Mouse (Mus musculus) WW6 (cell line): ENCODE measurements around the gene Dpp6.

Experiments used
- DNase-seq: peaks from one replicate; pipeline ENCODE4 v3.0.0-alpha.2; 2013; ENCODE audit warnings: low read depth, low spot score

Gene Dpp6

DNA sequence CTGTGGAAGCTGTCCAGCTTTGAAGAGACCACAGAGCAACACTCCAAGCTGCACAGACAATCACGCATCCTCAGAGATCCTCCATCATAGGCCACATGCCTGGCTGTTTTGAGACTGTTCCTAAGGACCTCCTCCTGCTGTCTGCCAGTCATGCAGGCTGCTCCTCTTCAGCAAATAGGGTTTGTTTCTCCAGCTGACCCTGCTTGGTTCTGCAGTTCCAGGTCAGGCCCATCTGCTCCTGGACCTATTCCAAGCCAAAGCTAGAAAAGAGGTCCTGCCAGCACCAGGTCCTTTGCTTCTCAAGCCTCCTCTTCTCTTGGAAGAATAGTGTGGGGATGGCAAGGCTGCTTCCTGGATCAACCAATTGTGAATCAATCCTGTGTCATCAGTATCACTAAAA is 556.9 kb downstream of the Dpp6 start:
- DNase-seq, result no peak

DNA sequence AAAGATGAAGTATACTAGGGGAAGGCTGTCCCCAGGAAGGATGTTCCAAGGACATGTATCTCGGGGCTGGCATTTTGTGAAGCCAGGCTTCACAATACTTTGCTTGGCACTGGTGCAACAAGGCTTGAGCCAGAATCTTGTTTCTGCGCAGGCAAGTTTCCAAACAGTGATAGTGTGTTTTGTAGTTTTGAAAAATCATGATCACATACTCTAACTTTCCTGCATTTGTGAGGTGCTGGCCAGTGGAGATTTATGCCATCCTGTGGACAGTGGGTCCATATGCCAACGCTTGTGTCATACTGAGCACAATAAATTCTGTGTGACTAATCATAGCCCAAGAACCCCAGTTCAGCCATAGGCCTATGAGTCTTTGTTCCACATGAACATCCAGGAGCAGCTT is 558.8 kb downstream of the Dpp6 start:
- no peak for DNase-seq

GRCm38 (mm10) chr5:27380656-27381385 is 563.8 kb downstream of the Dpp6 start:
- DNase-seq, result no peak

- DNase-seq, result no peak
Measured at GRCm38 (mm10) chr5:27398371-27398770, 581.4 kb downstream of the Dpp6 start.

DNA sequence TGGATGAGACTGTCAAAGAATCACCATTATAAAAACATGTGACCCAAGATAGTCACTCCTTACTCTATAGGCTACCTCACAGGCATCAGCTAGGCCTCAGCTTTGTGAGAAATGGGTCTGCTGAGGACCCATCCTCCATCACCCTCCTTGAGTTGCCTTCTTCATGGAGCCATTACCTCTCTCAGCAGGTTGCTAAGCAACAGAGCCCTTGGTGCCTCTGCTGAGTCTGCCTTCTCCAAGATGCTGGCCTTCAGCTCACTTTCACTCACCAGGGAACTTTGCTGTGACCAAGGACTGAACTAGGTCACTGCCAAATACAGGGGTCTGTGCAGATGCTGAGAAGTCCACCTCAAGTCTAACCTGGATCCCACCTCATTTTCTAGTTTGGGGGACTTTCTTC is 582.1 kb downstream of the Dpp6 start:
- no peak for DNase-seq

- DNase-seq, result no peak
Measured at GRCm38 (mm10) chr5:27402616-27403015, 585.6 kb downstream of the Dpp6 start.

GRCm38 (mm10) chr5:27408854-27409253 is 591.9 kb downstream of the Dpp6 start:
- DNase-seq, result no peak

GRCm38 (mm10) chr5:27413023-27413422 is 596.0 kb downstream of the Dpp6 start:
- no peak for DNase-seq

DNA sequence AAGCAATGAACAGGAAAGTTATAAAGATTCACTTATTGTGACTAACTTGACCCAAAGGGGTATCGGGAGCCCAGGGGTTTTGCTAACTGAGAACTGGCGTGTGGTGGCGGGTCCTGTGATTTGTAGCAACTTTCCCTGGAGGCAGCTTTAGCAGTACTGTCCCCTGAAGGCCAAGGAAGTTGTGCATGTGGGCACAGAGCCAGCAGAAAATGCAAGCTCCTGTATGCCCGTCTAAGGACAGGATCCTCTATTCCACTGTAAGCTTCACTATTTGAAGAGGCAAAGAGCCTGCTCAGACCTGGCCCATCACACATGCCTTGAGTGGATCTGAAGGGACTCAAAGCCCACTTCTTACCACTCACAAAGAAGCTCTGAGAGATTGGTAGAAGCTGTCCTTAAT is 598.5 kb downstream of the Dpp6 start:
- no peak for DNase-seq

GRCm38 (mm10) chr5:27416571-27416970 is 599.6 kb downstream of the Dpp6 start:
- no peak for DNase-seq

- DNase-seq, result no peak
Measured at GRCm38 (mm10) chr5:27417398-27417797, 600.4 kb downstream of the Dpp6 start.

- DNase-seq, result no peak
Measured at GRCm38 (mm10) chr5:27418856-27419255, 601.9 kb downstream of the Dpp6 start.

DNA sequence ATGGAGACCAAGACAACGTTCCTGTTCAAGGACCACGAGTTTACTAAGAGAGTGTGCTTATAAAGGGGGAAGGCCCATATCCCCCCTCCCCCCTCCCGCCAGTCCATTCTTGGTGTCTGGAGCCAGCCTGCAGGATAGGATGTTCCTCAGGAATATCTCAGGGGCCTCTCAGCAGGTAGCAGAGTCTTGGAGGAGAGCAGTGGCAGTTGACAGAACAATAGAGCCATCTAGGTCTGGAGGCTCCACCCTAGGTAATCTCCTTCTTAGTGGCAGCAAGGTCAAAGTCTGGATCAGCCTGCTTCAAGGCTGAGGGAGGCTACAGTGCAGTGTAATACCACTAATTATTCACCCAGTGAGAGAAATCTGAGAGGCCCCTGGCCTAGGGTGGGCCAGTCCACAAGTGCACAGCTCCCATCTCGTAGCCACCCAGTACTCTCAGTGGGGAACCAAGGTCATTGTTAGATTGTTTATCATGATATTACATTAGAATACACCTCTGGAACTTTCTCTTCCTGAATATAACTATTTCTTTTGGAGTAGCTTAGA is 604.2 kb downstream of the Dpp6 start:
- peak; percentile 52 for DNase-seq

- DNase-seq, result no peak
Measured at GRCm38 (mm10) chr5:27423766-27424165, 606.8 kb downstream of the Dpp6 start.

GRCm38 (mm10) chr5:27424484-27425080 is 607.6 kb downstream of the Dpp6 start:
- no peak for DNase-seq

DNA sequence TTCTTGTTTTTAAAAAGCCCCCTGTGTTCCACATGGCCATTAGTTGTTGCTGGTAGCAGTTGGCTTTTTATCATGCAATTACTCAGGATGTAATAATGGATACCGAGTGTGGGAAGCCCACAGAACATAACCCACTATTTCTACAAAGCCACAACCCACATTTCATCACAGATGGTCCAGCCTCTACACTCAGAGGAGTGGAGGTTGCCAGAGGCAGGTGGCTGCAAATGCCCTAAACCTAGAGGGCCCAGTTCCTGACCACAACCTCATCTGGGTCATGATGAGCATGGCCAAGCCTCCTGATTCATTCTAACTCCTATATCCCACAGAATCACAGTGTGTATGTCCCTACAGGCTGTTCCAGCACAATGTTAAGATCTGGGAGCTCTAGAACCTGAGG is 609.2 kb downstream of the Dpp6 start:
- no peak for DNase-seq

DNA sequence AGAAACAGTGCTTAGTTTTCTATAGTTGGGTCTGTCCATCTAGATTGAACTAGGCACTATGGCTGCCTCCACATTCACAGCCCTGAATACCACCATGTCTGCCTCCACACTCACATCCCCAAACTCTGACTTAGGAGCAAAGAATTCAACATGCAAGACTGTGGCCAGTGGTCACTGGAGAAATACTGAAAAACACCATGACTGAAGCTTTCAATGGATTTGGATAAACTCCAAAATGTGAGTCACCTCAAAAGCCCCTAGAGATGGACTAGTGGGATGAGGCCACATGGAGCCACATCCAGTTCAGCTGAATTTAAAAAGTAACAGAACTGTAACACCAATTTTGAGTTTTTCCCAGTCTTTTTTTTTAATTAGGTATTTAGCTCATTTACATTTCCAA is 616.6 kb downstream of the Dpp6 start:
- no peak for DNase-seq

DNA sequence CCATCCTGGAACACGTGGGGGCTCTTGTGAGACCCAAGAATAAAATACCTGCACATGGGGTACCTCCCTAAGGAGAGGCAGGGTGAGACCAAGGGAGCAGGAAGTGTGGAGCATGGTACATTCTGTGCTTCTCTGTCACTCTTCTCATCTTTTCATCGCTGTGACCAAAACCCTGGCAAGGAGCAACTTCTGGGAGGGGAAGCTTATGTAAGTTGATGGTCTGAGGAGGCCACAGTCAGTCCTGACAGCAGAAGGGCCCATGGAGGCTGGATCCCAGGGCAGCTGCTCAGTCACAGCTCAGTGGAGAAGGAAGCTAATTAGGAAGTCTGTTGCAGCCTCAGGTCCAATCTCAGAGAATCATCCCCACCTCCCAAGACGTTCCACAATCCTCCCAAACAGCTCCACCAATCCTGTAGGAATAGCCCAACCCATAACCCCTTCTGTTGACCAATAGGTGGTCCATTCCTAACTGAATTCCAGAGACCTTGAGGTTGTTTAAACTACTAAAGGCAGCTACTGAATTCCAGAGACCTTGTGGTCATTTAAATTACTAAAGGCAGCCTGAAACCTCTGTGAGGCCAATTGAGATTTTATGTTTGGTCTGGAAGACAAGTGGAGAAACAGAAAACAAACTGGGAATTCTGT is 636.3 kb downstream of the Dpp6 start:
- DNase-seq, result no peak

- peak; percentile 13 for DNase-seq
Measured at GRCm38 (mm10) chr5:27454386-27454785, 637.4 kb downstream of the Dpp6 start.

DNA sequence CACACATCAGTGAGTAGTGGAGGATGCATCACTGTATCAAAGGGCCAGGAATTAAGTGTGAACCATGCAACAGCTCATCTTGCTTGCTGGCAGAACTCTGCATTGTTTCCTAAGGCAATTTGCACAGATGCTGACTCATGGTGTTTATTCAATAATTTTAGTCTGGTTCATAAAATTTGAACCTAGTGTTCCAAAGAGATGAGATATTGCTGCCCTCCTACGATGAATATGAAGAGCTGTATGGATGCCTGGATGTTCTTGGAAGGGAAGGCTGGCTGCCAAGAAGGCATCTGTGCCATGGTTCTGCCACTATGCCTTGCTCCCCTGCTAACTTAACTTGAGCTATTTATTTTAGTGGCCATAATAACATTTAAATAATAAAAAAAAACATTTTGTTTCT is 640.0 kb downstream of the Dpp6 start:
- DNase-seq, result no peak

DNA sequence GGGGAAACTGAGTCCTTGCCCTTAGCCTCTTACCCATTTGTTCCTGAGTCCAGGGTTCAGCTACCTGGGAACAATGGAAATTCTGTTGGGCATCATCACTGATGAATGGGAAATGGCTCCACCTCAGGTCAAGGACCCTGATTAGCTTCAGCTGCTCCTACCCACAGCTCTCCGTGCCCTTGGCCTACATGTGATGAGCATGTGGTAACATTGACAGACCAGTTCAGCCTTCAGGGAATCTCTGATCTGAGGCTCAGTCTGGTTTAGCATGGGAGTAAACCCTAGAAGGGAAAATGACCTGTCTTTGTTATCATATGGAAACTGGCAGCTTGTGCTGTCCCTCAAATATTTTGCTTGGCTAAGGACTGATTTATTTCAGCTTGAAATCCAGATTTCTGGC is 640.7 kb downstream of the Dpp6 start:
- no peak for DNase-seq

- DNase-seq, result no peak
Measured at GRCm38 (mm10) chr5:27474964-27475465, 658.0 kb downstream of the Dpp6 start.

DNA sequence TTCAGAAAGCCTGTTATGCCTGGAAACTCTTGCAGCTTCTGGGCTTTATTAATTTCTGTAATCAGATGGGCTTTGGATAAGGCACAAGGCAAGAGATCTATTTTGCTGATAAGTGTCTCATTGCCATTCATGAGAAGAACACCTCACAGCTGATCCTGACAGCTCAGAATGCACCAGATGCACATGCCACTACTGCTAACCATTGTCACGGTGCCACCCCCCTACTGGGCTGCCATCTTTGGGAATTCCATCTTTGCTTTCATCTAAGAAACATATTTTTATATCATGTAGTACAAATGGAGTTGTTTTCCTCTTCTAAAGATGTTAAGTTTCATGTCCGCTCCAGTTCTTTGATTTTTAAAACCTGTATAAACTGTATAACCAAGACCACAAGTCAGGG is 664.7 kb downstream of the Dpp6 start:
- DNase-seq, result no peak
